Comparison of ENCODE assay signal across 8 mouse cellular contexts in the genomic region with DNA sequence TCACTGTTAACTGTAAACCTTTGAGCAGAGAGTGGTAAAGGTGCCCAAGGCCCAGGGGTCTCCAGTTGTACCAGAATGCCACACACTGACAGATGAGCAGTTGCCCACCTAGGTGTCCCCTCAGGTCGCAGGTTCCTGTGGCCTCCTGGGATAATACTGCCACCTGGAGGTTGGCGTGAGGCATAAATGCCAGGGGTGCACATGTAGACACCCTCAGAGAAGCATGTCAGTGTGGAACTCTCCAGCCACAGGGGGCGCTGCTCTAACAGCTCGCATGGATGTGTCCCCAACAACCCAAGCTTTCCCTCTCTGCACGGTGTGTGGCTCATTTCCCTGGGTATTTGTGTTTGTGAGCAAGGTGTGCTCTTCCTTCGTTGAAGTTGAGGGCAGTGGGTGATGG. TPM values are rescaled to one million over a fixed set of nuclear protein-coding genes. Genes with fewer than 3 reads are reported as not detected.
A peak's percentile ranks its signal among the peaks of the same experiment; 100 is the strongest.
DNase-seq lines count a peak whose midpoint lies in the region; ATAC-seq and TF ChIP-seq lines count a peak whose summit lies in the region.
"Had no signal": no experiment of that assay in that cellular context is flagged by ENCODE, and none has a peak within 500 bp of the region (broad histone marks: within the 10 kb centered on the region; RNA-seq: fewer than 3 reads in every experiment).

No protein-coding gene starts in this region.

- H3K36me3 ChIP-seq in CH12.LX (replicated peaks in 1 of 2; ENCODE audit: control insufficient read depth in 1 of 2, insufficient read depth in 1 of 2, low read length in 1 of 2) = no peaks in the 10 kb centered on the region
- no peaks in the 10 kb centered on the region for H3K36me3 ChIP-seq in liver, postnatal 0 days (replicated peaks; ENCODE audit: insufficient read depth, low read length)
- no peaks in the 10 kb centered on the region for H3K36me3 ChIP-seq in heart, embryonic 12.5 days

- peaks cover 4 to 10% of the 10 kb centered on the region in 2 experiments; a peak in 3 of 4 replicates for H3K4me1 ChIP-seq in CH12.LX (ENCODE audit: control insufficient read depth in 1 of 2, insufficient read depth in 2 of 2)
- H3K4me1 ChIP-seq in liver, postnatal 0 days (ENCODE audit: insufficient read depth) = no peaks in the 10 kb centered on the region
- H3K4me1 ChIP-seq in heart, embryonic 12.5 days (replicated peaks) = peaks cover 26% of the 10 kb centered on the region

- H3K27me3 ChIP-seq in CH12.LX (replicated peaks) = peaks cover 6% of the 10 kb centered on the region
- H3K27me3 ChIP-seq in liver, postnatal 0 days (ENCODE audit: insufficient read depth, low read length) = no peaks in the 10 kb centered on the region
- H3K27me3 ChIP-seq in heart, embryonic 12.5 days (replicated peaks) = no peaks in the 10 kb centered on the region

- intact Hi-C loops in left cerebral cortex, adult 2 months (cut with DNase I) = no loop called here

- DNase-seq in left cerebral cortex, adult 2 months (ENCODE audit: extremely low spot score in 1 of 2, low spot score in 2 of 2) = no peak
- DNase-seq in left cerebral cortex, adult 18-20 months (ENCODE audit: low spot score in 2 of 2) = no peak
- DNase-seq in CH12.LX (ENCODE audit: extremely low read depth) (peak; percentile 67), NIH3T3 (ENCODE audit: low read depth) (peak; percentile 34)
- peak; percentile 31 for DNase-seq in liver, postnatal 0 days
- no peak for DNase-seq in heart, adult 18-20 months

- H3K27ac ChIP-seq in left cerebral cortex, adult 2 months = no peak overlapping the region
- no peak overlapping the region for H3K27ac ChIP-seq in CH12.LX (ENCODE audit: insufficient read depth, low read depth)
- no peak overlapping the region for H3K27ac ChIP-seq in liver, postnatal 0 days (ENCODE audit: low read depth)
- H3K27ac ChIP-seq in heart, embryonic 12.5 days (ENCODE audit: poor library complexity, severe bottlenecking) = no peak overlapping the region

- H3K4me3 ChIP-seq in left cerebral cortex, adult 2 months = no peak overlapping the region
- H3K4me3 ChIP-seq in CH12.LX (replicated peaks in 1 of 3; ENCODE audit: low read depth in 2 of 3, low read length in 2 of 3, poor library complexity in 1 of 3) = no peak overlapping the region
- no peak overlapping the region for H3K4me3 ChIP-seq in liver, postnatal 0 days (ENCODE audit: low read depth, low read length)
- no peak overlapping the region for H3K4me3 ChIP-seq in heart, embryonic 12.5 days

- no peak overlapping the region for H3K9ac ChIP-seq in CH12.LX (ENCODE audit: insufficient read depth, low read depth)
- no peak overlapping the region for H3K9ac ChIP-seq in liver, postnatal 0 days (replicated peaks)
- no peak overlapping the region for H3K9ac ChIP-seq in heart, embryonic 12.5 days

- TF ChIP-seq EP300 in CH12.LX (IDR thresholded peaks at IDR 0.05; ENCODE audit: low read length) = no peak
- no peak for TF ChIP-seq EP300 in liver, postnatal 0 days (IDR thresholded peaks at IDR 0.05; ENCODE audit: low read depth)

- no peaks in the 10 kb centered on the region for H3K9me3 ChIP-seq in CH12.LX (replicated peaks; ENCODE audit: low read length)
- H3K9me3 ChIP-seq in liver, postnatal 0 days (ENCODE audit: low read length) = no peaks in the 10 kb centered on the region
- no peaks in the 10 kb centered on the region for H3K9me3 ChIP-seq in heart, embryonic 12.5 days (replicated peaks)

- ATAC-seq in liver, postnatal 0 days = no peak
- ATAC-seq in heart, embryonic 12.5 days (ENCODE audit: insufficient number of reproducible peaks, low FRiP score) = no peak

- 53% methylated on average over 6 of the region's 6 CpGs for WGBS in liver, postnatal 0 days (ENCODE audit: insufficient replicate concordance)
- WGBS in heart, embryonic 12.5 days = 57% methylated on average over 6 of the region's 6 CpGs

- no peak overlapping the region for H3K4me2 ChIP-seq in CH12.LX (ENCODE audit: insufficient read depth, low read depth, poor library complexity, severe bottlenecking)
- no peak overlapping the region for H3K4me2 ChIP-seq in liver, postnatal 0 days (ENCODE audit: low read depth, low read length)
- H3K4me2 ChIP-seq in heart, embryonic 12.5 days = no peak overlapping the region

- TF ChIP-seq POLR2A in CH12.LX (IDR thresholded peaks at IDR 0.05; ENCODE audit: low read depth, low read length) = no peak

- H3K79me2 ChIP-seq in CH12.LX (replicated peaks; ENCODE audit: control insufficient read depth, extremely low read depth, insufficient read depth, poor library complexity, severe bottlenecking) = no peaks in the 10 kb centered on the region

- peak; percentile 60 for TF ChIP-seq RAD21 in CH12.LX (IDR thresholded peaks at IDR 0.05; ENCODE audit: low read depth, low read length)

- in situ Hi-C loops in CH12.LX (cut with MboI; ENCODE audit: low pct_ligation_motif_present, low pct_unique_long_range_greater_than_20kb, low sequenced_read_pairs) = no loop called here

- peak; percentile 44 for TF ChIP-seq CTCF in left cerebral cortex, adult 2 months (IDR thresholded peaks at IDR 0.05)
- peak; percentile 64 to 87 for TF ChIP-seq CTCF in CH12.LX (conservative IDR thresholded peaks at IDR 0.05 in 1 of 2, IDR thresholded peaks at IDR 0.05 in 1 of 2; ENCODE audit: low read depth in 2 of 2, low read length in 2 of 2)
- TF ChIP-seq CTCF in liver, postnatal 0 days (IDR thresholded peaks at IDR 0.05; ENCODE audit: low read depth) = peak; percentile 58

- dilution Hi-C loops in CH12.LX (cut with MboI; ENCODE audit: extremely low pct_ligation_motif_present, extremely low pct_unique_long_range_greater_than_20kb, low sequenced_read_pairs) = no loop called here

TF ChIP-seq in CH12.LX, 34 proteins besides CTCF, POLR2A, EP300 and RAD21:
- no peak for TF ChIP-seq BHLHE40 (IDR thresholded peaks at IDR 0.05; ENCODE audit: low read depth, low read length)
- peak; percentile 52 for TF ChIP-seq SMC3 (IDR thresholded peaks at IDR 0.05; ENCODE audit: low read depth, low read length)

RNA-seq across cellular contexts. Expression of gene Itga11, which starts 48.8 kb away (rescaled TPM):
- total RNA-seq in left cerebral cortex, adult 2 months (2021) = 1 to 10 TPM; 3.6 to 4.0 TPM
- 1 to 10 TPM; 2.7 to 4.1 TPM for total RNA-seq in left cerebral cortex, adult 18-20 months (2021)
- total RNA-seq in CH12.LX (2012; rRNA removed) (0.04 TPM in 1 of 2 replicates, not detected in the other), CH12.LX (2014; rRNA removed) (0.04 TPM in 2 replicates)
- 0.26 and 0.31 TPM in 2 replicates for polyA plus RNA-seq in CH12.LX (2012; ENCODE audit: insufficient read length, low read depth)
- polyA plus RNA-seq in liver, postnatal 0 days (2015; fragmentation: Nextera tagmentation; extraction: Ambion mirVana) = 0.05 and 0.07 TPM in 2 replicates
- 1 to 10 TPM; 1.1 to 1.3 TPM for total RNA-seq in heart, adult 18-20 months (2021)
- polyA plus RNA-seq in heart, embryonic 12.5 days (2016; fragmentation: Nextera tagmentation; extraction: Ambion mirVana) = 0.71 and 1.00 TPM in 2 replicates
- total RNA-seq: megakaryocyte, adult 5-6 weeks had no signal

Comparison
In these comparisons a context has a peak if more than half of its experiments do, and no peak if none do; other contexts are left out.
1. DNase-seq: peak in CH12.LX (single experiment), NIH3T3 (single experiment) and liver, postnatal 0 days (single experiment); none in left cerebral cortex, adult 2 months (0 of 2), left cerebral cortex, adult 18-20 months (0 of 2) and heart, adult 18-20 months (0 of 2).
2. Peak in every context shown above with its lines, with median percentiles within 50 percentile points of each other: CTCF ChIP-seq.